Mouse (Mus musculus) ES-Bruce4 (cell line): ENCODE results near the gene 9130019O22Rik.

ENCODE experiments used
- CTCF ChIP-seq: IDR thresholded peaks from one replicate; pipeline ENCODE4 v1.8.1; 2011; ENCODE audit warnings: low read depth, low read length
- EP300 ChIP-seq: IDR thresholded peaks from 2 replicates; pipeline ENCODE4 v1.6.1; 2011; ENCODE audit warnings: low read depth, low read length; ENCODE audit not compliant: insufficient read depth

- no peak for TF ChIP-seq CTCF
- TF ChIP-seq EP300 = no peak
Measured at GRCm38 (mm10) chr7:127355796-127356195, 31.2 kb downstream of the 9130019O22Rik start.
